Mouse (Mus musculus) adrenal gland, adult 8-10 months (tissue): ENCODE measurements around the gene Rarg. TPM values are rescaled to one million over a fixed set of nuclear protein-coding genes. Genes with fewer than 3 reads are reported as not detected.
A peak's percentile ranks its signal among the peaks of the same experiment; 100 is the strongest.

Experiments
- DNase-seq: peaks from one replicate; pipeline ENCODE4 v3.0.0; 2022
- total RNA-seq, 4 experiments: library from RNA; stranded (reverse); gene quantifications; 2 replicates each; pipeline ENCODE4 v1.2.4; 2022

Gene Rarg
- total RNA-seq, 4 experiments from 2014 or later = 19.9 to 43.0 (median 34.4) TPM

DNA sequence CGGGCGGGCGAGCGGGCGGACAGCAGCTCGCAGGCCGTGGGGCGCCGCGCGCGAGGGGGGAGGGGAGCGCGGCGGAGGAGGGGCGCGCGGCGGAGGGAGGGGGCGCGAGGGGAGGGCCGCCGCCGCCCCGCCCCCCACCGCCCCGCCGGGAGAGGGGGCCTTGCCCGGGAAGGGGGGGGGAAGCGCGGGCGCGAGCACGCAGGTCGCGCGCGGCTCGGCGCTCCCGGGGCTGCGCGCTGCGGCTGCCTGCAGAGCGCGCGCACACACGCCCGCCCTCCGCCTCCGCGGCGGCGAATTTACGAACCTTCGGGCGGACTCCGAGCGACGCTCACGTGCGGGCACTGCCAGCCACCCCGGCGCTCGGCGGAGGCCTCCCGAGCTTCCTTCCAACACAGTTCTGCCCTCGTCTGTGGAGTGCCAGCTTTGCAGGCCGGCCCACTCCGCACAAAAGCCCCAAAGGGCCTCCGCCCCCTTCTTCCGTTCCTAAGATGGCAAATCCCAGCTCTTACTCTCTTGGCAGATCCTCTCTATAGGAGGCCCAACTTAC is 53.4 kb downstream of the Rarg start:
- DNase-seq = peak; percentile 62

DNA sequence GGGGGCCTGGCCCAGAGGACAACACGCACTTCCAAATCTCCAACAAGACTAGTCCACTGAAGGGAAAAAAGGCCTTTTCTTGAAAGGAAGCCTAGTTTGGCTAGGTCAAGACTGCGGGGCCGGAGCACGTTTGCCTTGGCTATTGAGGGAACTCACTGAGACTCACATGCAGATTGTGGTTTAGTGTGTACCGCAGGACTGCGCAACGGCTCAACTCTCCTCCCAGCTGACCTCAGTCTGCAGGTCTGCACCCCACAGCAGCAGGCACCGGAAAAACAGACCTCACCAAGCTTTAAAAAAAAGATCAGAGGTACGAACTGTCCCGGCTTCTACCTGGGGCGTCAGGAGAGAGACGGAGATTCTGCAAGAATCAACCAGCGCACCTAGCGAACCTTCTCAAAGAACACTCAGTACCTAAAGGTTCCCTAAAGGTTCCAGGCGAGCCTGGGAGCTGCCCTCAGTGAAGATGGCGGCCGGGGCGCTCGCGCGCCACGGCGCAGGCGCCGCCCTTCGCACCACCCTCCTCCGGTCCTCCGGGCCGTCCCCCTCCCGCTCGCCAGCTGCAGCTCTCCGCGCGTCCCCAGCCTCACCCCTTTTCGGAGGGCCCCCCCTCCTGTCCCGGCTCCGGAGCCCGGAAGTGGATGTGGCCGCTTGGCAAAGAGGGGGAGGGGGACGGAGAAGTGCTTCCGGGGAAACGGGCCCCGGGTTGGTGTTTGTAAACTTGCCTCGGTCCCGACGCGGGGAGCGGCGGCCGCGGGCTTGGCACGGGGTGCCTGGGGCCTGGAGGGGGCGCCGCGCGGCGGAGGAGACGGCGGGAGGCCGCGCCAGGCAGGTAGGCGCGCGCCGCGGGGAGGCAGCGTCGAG is 54.1 kb downstream of the Rarg start, which contains the start of gene Zfp740:
Gene Zfp740 (plus strand): TSS at position 279 of the 864 bp plus-strand sequence.
- DNase-seq = peak; percentile 95

DNA sequence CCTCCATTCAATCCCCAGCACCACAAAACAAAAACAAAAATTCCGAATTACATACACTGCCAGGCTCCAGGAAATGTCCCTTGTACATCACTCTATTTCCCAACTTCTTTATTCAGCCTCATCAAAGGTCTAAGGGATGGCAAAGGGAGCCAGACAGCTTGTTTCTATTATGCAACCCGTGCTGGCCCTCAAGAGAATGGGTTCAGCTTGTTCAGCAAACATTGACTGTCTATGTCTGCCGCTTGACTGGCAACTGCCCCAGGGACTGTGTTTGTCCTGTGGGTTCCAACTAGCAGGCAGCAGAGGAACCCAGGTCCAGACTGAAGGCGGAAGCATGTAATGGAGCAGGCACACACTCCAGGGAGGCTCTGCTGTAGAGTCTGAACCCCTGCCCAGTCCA is 58.5 kb downstream of the Rarg start:
- no peak for DNase-seq

DNA sequence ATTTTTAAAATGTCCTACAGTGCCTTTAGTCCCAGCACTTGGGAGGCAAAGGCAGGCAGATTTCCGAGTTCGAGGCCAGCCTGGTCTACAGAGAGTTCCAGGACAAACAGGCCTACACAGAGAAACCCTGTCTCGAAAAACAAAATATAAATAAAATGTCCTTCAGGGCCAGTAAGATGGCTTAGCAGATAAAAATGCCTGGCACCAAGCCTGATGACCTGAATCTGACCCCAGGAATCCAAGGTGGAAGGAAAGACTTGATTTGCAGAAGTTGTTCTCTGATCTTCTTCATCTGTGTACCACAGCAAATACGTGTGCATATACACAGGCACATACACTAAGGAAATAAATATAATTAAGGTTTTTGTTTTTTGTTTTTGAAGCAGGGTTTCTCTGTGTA is 61.9 kb downstream of the Rarg start:
- DNase-seq = no peak

DNA sequence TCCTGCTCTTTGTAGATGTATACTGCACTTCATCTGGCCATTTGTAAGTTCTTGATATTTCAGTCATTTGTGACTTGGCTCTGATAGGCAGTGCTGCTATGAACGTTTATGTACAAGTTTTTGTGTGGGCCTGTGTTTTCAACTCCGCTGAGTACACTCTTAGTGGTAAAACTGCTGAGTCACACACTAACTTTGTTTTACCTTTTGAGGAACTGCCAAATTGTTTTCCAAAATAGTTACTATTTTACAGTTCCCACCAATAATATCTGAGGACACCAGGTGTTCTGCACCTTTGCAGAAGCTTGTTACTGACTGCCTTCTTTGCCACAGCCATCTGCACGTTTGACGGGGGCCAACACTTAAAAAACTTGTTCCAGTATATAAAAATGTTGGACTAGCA is 62.9 kb downstream of the Rarg start:
- no peak for DNase-seq

DNA sequence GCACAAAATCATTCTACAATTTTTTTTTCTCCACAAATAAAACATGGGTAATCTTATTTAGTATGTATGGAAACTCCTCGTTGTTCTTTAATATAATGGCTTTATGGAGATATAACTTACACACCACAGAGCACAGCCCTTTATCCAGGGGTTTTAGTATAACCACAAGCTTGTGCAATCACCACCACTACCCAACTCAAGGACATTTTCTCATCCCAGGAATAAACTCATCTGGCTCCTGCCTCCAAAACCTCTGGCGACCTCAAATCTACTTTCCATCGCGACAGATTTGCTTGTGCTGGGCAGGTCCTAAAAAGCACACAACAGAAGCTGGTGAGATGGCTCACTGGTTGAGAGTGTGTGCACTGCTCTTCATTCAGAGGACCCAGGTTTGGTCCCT is 63.7 kb downstream of the Rarg start:
- no peak for DNase-seq

DNA sequence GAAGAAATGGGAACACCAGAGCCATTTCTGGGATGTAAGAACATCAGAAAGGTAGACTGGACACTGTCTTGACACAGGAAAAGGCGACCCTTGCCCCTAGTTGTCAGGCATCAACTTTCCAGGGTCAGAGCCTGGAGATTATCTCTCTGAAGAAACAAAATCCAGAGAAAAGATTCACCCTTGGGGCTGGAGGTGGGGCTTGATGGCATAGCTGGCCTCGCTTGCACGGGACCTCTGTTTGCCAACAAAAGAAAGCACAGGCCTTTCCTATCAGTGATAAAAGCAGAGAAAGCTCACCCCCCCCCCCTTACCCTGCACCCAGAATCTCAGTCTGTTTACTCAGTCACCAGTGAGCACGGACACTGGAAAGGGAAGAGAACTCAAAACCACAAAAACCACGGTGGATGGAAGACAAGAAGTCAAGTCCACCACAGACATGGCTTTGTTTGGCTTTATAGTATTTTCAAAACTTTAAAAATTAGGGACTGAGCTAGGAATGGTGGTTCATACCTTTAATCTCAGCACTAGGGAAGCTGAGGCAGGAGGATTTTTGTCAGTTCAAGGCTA is 64.4 kb downstream of the Rarg start:
- DNase-seq = no peak

DNA sequence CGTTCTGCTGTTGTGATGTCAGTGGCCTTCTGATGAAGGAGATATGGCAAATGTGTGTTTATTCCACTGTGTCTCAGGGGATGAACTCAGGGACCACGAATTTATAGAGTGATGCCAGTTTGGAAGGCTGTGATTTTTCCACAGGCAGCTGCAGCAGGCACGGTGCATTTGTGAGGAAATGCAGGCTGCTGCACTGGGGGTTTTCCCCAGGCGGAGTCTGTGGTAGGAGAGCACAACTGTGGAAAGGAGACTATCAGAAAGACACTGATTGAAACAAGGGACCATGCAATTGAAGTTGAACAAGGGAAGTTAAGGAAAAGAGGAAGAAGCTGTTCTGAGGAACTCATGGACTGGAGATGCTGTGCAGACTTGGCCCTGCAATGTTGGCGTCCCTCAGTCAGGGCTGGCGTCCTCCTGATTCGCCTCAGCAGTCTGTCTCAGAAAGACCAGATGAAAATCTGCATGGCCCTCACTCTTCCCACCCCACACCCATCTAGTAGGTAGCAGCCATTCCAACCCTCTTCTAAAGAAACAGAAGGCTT is 65.0 kb downstream of the Rarg start:
- no peak for DNase-seq

DNA sequence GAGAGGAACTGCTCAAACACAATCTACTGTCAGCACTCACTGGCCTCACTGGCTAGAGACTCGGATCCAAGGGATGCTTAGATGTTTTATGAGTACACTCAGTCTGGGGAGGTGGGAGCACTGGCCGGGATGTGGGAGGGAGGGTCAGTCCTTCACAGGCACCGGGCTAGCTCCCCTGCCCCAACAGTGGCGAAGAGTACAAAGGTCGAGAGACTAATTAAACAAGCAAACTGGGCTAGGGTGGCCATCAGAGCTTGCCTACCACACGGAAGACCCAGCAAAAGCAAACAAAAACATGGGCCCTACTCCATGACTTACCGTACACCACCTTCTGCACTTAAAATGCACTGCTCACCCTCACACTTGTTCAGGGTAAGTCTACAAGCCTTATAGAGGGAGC is 65.6 kb downstream of the Rarg start:
- no peak for DNase-seq

DNA sequence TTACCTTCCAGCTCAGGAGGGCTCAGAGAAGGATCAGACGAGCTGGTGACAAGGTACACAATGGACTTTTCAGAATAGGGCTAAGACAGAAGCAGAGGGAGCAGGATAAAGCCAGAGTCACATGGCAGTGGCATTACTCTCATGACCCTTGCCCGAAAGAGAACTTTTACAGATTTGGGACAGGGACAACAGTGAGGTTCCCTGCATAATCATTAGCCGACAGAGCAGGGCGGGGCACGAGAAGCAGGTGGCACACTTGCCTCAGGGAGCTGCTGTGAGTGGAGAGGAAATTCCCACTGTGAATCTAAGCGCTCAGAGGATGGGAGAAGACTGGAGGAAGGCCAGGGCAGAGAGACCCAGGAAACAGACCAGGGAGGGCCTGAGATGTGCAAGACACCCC is 68.4 kb downstream of the Rarg start:
- DNase-seq = no peak

DNA sequence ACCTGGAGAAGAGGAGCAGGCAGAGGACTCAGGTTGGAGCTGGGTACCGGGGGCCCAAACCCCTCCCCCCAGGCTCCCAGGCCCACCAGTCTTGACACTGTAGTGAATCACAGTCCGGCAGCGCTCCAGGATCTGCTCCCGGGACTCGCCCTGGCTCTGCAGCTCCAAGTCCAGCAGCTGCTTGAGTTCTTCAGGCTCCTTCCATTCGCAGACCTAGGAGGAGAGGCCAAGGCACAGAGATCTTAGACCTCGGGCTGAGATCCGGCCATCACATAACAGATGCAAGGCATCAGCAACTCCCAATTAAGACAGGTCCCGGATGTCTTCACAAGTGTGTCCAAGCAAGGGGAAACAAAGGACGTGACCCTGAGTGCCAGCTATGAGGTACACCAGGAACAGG is 69.2 kb downstream of the Rarg start:
- no peak for DNase-seq

DNA sequence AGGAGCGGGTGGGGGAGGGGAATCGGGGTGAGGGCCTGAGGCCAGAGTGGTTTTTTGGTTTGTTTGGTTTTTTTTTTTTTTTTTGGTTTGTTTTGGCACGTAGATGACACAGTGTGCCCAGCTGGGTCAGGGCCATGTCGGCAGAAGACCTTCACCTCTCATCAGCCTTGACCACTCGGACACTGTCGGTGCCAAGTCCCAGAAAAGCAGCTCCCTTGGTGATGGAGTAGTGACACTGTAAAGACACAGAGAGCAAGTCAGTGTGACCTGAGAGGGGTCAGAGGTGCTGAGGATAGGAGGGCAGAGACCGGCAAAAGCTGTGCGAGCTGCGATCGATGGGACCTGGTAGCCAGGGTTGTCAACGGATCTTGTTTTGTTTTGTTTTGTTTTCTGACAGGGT is 71.1 kb downstream of the Rarg start:
- DNase-seq = no peak

Other genes starting within 250 kb of the Rarg start
- gene Krt18, start 229.3 kb downstream of the Rarg start, total RNA-seq = 1 to 10 TPM; 1.3 to 2.4 (median 1.9) TPM
- gene Eif4b, start 183.7 kb downstream of the Rarg start, total RNA-seq = 100 to 1,000 TPM; 232 to 294 (median 272) TPM
- 100 to 1,000 TPM in 2 of 4 experiments, 10 to 100 TPM in 2; 77.5 to 129 (median 107) TPM for gene Tns2, start 157.1 kb downstream of the Rarg start, total RNA-seq
- gene Spryd3, start 121.3 kb downstream of the Rarg start, total RNA-seq = 10 to 100 TPM; 46.6 to 70.4 (median 57.7) TPM
- gene Igfbp6, start 113.2 kb downstream of the Rarg start, total RNA-seq = 10 to 100 TPM; 37.0 to 63.8 (median 49.2) TPM
- gene Soat2, start 107.0 kb downstream of the Rarg start, total RNA-seq = under 1 TPM; 0.15 to 0.43 (median 0.26) TPM
- 100 to 1,000 TPM in 1 of 4 experiments, 10 to 100 TPM in 3; 61.9 to 108 (median 86.0) TPM for gene Zfp740, start 54.3 kb downstream of the Rarg start, total RNA-seq
- gene Csad, start 52.8 kb downstream of the Rarg start, total RNA-seq = 10 to 100 TPM; 71.3 to 85.0 (median 75.5) TPM
- gene Itgb7, start 25.6 kb downstream of the Rarg start, total RNA-seq = 1 to 10 TPM; 2.7 to 7.9 (median 5.4) TPM
- gene Gm9918, start 13.0 kb upstream of the Rarg start, total RNA-seq = under 1 TPM in 2 of 4 experiments, not detected in 2; 0.24 to 0.31 TPM
- 10 to 100 TPM; 37.1 to 45.4 (median 39.5) TPM for gene Mfsd5, start 21.9 kb upstream of the Rarg start, total RNA-seq
- 1 to 10 TPM; 1.4 to 5.3 (median 2.3) TPM for gene Espl1, start 38.7 kb upstream of the Rarg start, total RNA-seq
- 100 to 1,000 TPM; 440 to 517 (median 466) TPM for gene Pfdn5, start 68.6 kb upstream of the Rarg start, total RNA-seq
- gene Myg1, start 74.2 kb upstream of the Rarg start, total RNA-seq = 10 to 100 TPM; 65.4 to 96.8 (median 89.3) TPM
- 10 to 100 TPM; 15.6 to 31.6 (median 21.4) TPM for gene Aaas, start 93.3 kb upstream of the Rarg start, total RNA-seq
- under 1 TPM; 0.17 to 0.48 (median 0.33) TPM for gene Sp7, start 109.7 kb upstream of the Rarg start, total RNA-seq
- gene Sp1, start 148.6 kb upstream of the Rarg start, total RNA-seq = 10 to 100 TPM; 75.8 to 97.0 (median 91.9) TPM
- 1 to 10 TPM; 1.1 to 1.9 (median 1.6) TPM for gene Amhr2, start 187.8 kb upstream of the Rarg start, total RNA-seq
- 100 to 1,000 TPM in 2 of 4 experiments, 10 to 100 TPM in 2; 71.8 to 170 (median 96.4) TPM for gene Prr13, start 201.5 kb upstream of the Rarg start, total RNA-seq
- 100 to 1,000 TPM; 594 to 678 (median 630) TPM for gene Pcbp2, start 213.0 kb upstream of the Rarg start, total RNA-seq
- gene Gm10337, start 246.2 kb upstream of the Rarg start, total RNA-seq = 1 to 10 TPM in 3 of 4 experiments, not detected in 1; 3.5 to 9.2 (median 8.3) TPM